Mouse (Mus musculus) R1 (cell line): ENCODE results near the gene Jazf1.

Experiments used
- DNase-seq: peaks from one replicate; pipeline ENCODE4 v3.0.0-alpha.2; 2018; ENCODE audit warnings: low read depth, low spot score

The Jazf1 gene

GRCm38 (mm10) chr6:53067989-53068874 is at the start of gene Jazf1:
TSS of gene Jazf1 (minus strand) at chr6:53068631.
- peak; percentile 53 for DNase-seq

GRCm38 (mm10) chr6:53117855-53118254 is 49.4 kb upstream of the Jazf1 start:
- DNase-seq: no peak

- peak; percentile 28 for DNase-seq
These were observed 18.4 kb upstream of the Jazf1 start for GRCm38 (mm10) chr6:53086879-53087278.

- no peak for DNase-seq
These were observed 12.8 kb upstream of the Jazf1 start for GRCm38 (mm10) chr6:53081241-53081640.

GRCm38 (mm10) chr6:53078671-53079070 is 10.2 kb upstream of the Jazf1 start:
- DNase-seq: no peak

GRCm38 (mm10) chr6:53071732-53072131 is 3.3 kb upstream of the Jazf1 start:
- no peak for DNase-seq

- no peak for DNase-seq
These were observed 1.6 kb upstream of the Jazf1 start for GRCm38 (mm10) chr6:53069976-53070575.

GRCm38 (mm10) chr6:53068875-53069178 is 396 bp upstream of the Jazf1 start:
- DNase-seq: peak; percentile 56

GRCm38 (mm10) chr6:53067446-53067988 is 914 bp downstream of the Jazf1 start:
- DNase-seq: peak; percentile 50

GRCm38 (mm10) chr6:53066978-53067377 is 1.5 kb downstream of the Jazf1 start:
- no peak for DNase-seq

GRCm38 (mm10) chr6:53064070-53064469 is 4.4 kb downstream of the Jazf1 start:
- DNase-seq: no peak

- no peak for DNase-seq
These were observed 13.5 kb downstream of the Jazf1 start for GRCm38 (mm10) chr6:53054909-53055308.

GRCm38 (mm10) chr6:53045501-53045900 is 22.9 kb downstream of the Jazf1 start:
- DNase-seq: no peak

GRCm38 (mm10) chr6:53038176-53038575 is 30.3 kb downstream of the Jazf1 start:
- no peak for DNase-seq

GRCm38 (mm10) chr6:53034362-53035011 is 33.9 kb downstream of the Jazf1 start:
- no peak for DNase-seq

GRCm38 (mm10) chr6:53032730-53033484 is 35.5 kb downstream of the Jazf1 start:
- DNase-seq: peak; percentile 68

- no peak for DNase-seq
These were observed 46.4 kb downstream of the Jazf1 start for GRCm38 (mm10) chr6:53022069-53022468.

GRCm38 (mm10) chr6:53021081-53021480 is 47.4 kb downstream of the Jazf1 start:
- peak; percentile 54 for DNase-seq

GRCm38 (mm10) chr6:53017357-53018205 is 50.9 kb downstream of the Jazf1 start:
- DNase-seq: peak; percentile 58
